Mouse (Mus musculus): Measurements from ENCODE around the gene Col4a3.

DNA sequence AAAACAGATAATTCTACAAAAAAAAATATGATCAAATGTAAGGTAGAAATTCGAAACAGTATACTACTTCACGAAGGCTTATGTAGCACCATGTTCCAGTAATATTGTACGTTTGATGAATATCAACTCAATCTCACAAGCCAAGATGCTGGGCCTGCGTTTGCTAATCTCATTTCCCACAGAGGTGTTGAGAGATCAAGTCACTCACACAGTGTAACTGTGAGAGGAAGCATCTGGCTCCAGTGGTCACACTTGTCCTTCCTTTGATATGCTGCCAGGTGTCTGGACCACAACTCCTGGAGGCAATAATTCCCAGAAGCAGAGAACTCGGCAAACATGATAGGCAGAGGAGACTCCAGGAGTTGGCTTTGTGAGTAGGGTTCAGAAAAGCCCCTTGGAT is 99.6 kb downstream of the Col4a3 start:
- TF ChIP-seq CTCF (IDR thresholded peaks at IDR 0.05; ENCODE audit: insufficient read depth, low read depth, low read length) (no peak), POLR2A (IDR thresholded peaks at IDR 0.05; ENCODE audit: insufficient read depth, low read depth, low read length) (no peak)
